Mouse (Mus musculus) Patski (cell line): ENCODE measurements around the gene Rnd2. TPM values are rescaled to one million over a fixed set of nuclear protein-coding genes. Genes with fewer than 3 reads are reported as not detected.

Source experiments
- ATAC-seq: fragments of 100-300 bp; one replicate; pipeline ENCODE4 v1.8.0; 2021
- CTCF ChIA-PET: fragments of 350-600 bp; sonication (Branson Sonifier 250); formaldehyde crosslinking; loops from one replicate; lab custom pipeline; 2022; ENCODE audit warnings: inconsistent platforms; lab: Charles Lee
- POLR2A ChIA-PET: fragments of 350-600 bp; sonication (Branson Sonifier 250); formaldehyde crosslinking; loops from one replicate; lab custom pipeline; 2022; ENCODE audit warnings: antibody characterized with exemption, inconsistent platforms; lab: Charles Lee
- DNase-seq: peaks from one replicate; pipeline ENCODE4 v3.0.0-alpha.2; 2011; ENCODE audit warnings: low read depth, low spot score
- H3K27me3 ChIP-seq: fragments of 371-371 bp; one replicate; pipeline ENCODE4 v1.5.1; 2021
- CTCF ChIP-seq: fragments of 100-300 bp; IDR thresholded peaks from one replicate; pipeline ENCODE4 v1.5.1; 2021
- in situ Hi-C: fragments of 300-500 bp; cut with MboI; formaldehyde crosslinking; loops from 3 replicates; pipeline ENCODE4 v1.11.1; 2018; ENCODE audit warnings: low pct_unique_long_range_greater_than_20kb, mixed read lengths
- polyA plus RNA-seq: library from polyadenylated mRNA; unstranded; gene quantifications from one replicate; pipeline ENCODE4 v1.2.3, GENCODE M21; 2021

The Rnd2 gene
- polyA plus RNA-seq, 1 experiment from 2014 or later, result 22.6 TPM

- no peak for TF ChIP-seq CTCF
- H3K27me3 ChIP-seq, result no peaks in the 10 kb centered on the region
- in situ Hi-C loops, result no loop called here
- POLR2A ChIA-PET, result no interaction called here
- DNase-seq (no peak), ATAC-seq (no peak)
- CTCF ChIA-PET, result interaction anchor here (1.0 to 1.5 kb wide), 3 partner anchors 10 to 40 kb away, joined by 3 to 5 read pairs (median 4); no protein-coding TSS in a partner anchor
Observed at GRCm38 (mm10) chr11:101506269-101506780, 41.5 kb downstream of the Rnd2 start.

- CTCF ChIA-PET, result interaction anchor here (1.3 kb wide), 1 partner anchor 22 kb away, joined by 5 read pairs; no protein-coding TSS in a partner anchor
- ATAC-seq (no peak), DNase-seq (no peak)
- H3K27me3 ChIP-seq, result no peaks in the 10 kb centered on the region
- POLR2A ChIA-PET, result no interaction called here
- in situ Hi-C loops, result no loop called here
- no peak for TF ChIP-seq CTCF
Observed at GRCm38 (mm10) chr11:101507090-101507489, 42.3 kb downstream of the Rnd2 start.

- POLR2A ChIA-PET, result interaction anchor here (1.2 kb wide), 1 partner anchor 53 kb away, joined by 3 read pairs; the partner anchor contains the start of gene Vat1
- DNase-seq (no peak), ATAC-seq (no peak)
- in situ Hi-C loops, result no loop called here
- CTCF ChIA-PET, result no interaction called here
- H3K27me3 ChIP-seq, result no peaks in the 10 kb centered on the region
- no peak for TF ChIP-seq CTCF
Observed at GRCm38 (mm10) chr11:101518937-101519336, 54.1 kb downstream of the Rnd2 start.

- in situ Hi-C loops, result no loop called here
- no peak for TF ChIP-seq CTCF
Observed at GRCm38 (mm10) chr11:101519364-101519763, 54.6 kb downstream of the Rnd2 start.

More at GRCm38 (mm10) chr11:101519364-101519763, 54.6 kb downstream of the Rnd2 start:
- ATAC-seq (no peak), DNase-seq (no peak)
- no peaks in the 10 kb centered on the region for H3K27me3 ChIP-seq
- ChIA-PET POLR2A (interaction anchor here (1.2 kb wide), 1 partner anchor 53 kb away, joined by 3 read pairs; the partner anchor contains the start of gene Vat1), CTCF (no interaction called here)

Other genes starting within 250 kb of the Rnd2 start
- gene Ezh1, start 238.5 kb upstream of the Rnd2 start, polyA plus RNA-seq, result 52.0 TPM
- 27.3 TPM for gene Ramp2, start 219.0 kb upstream of the Rnd2 start, polyA plus RNA-seq
- 104 TPM for gene Vps25, start 211.3 kb upstream of the Rnd2 start, polyA plus RNA-seq
- gene Wnk4, start 204.4 kb upstream of the Rnd2 start, polyA plus RNA-seq, result 53.9 TPM
- gene Cntd1, start 186.0 kb upstream of the Rnd2 start, polyA plus RNA-seq, result 1.0 TPM
- 118 TPM for gene Coa3, start 185.9 kb upstream of the Rnd2 start, polyA plus RNA-seq
- 203 TPM for gene Becn1, start 162.7 kb upstream of the Rnd2 start, polyA plus RNA-seq
- gene Psme3, start 148.8 kb upstream of the Rnd2 start, polyA plus RNA-seq, result 101 TPM
- 2.3 TPM for gene Aoc2, start 139.9 kb upstream of the Rnd2 start, polyA plus RNA-seq
- 0.04 TPM for gene Aoc3, start 134.4 kb upstream of the Rnd2 start, polyA plus RNA-seq
- not detected for gene G6pc, start 97.4 kb upstream of the Rnd2 start, polyA plus RNA-seq
- 47.2 TPM for gene Aarsd1, start 47.4 kb upstream of the Rnd2 start, polyA plus RNA-seq
- 7.6 TPM for gene Gm27029, start 40.2 kb upstream of the Rnd2 start, polyA plus RNA-seq
- gene Rundc1, start 39.9 kb upstream of the Rnd2 start, polyA plus RNA-seq, result 26.1 TPM
- 28.1 TPM for gene Ptges3l, start 39.7 kb upstream of the Rnd2 start, polyA plus RNA-seq
- gene Rpl27, start 22.7 kb upstream of the Rnd2 start, polyA plus RNA-seq, result 391 TPM
- gene Ifi35, start 16.6 kb upstream of the Rnd2 start, polyA plus RNA-seq, result 39.5 TPM
- gene Vat1, start 1.2 kb downstream of the Rnd2 start, polyA plus RNA-seq, result 202 TPM
- 9.4 TPM for gene Brca1, start 87.0 kb downstream of the Rnd2 start, polyA plus RNA-seq
- gene Nbr1, start 87.2 kb downstream of the Rnd2 start, polyA plus RNA-seq, result 120 TPM
- gene Tmem106a, start 117.2 kb downstream of the Rnd2 start, polyA plus RNA-seq, result 12.5 TPM
- gene Gm11634, start 134.3 kb downstream of the Rnd2 start, polyA plus RNA-seq, result not detected
- gene Rdm1, start 162.2 kb downstream of the Rnd2 start, polyA plus RNA-seq, result 18.0 TPM
- 9.7 TPM for gene Arl4d, start 200.5 kb downstream of the Rnd2 start, polyA plus RNA-seq